Mouse (Mus musculus): ENCODE results near the gene Vps37c.
A peak's percentile ranks its signal among the peaks of the same experiment; 100 is the strongest.

Vps37c gene

DNA sequence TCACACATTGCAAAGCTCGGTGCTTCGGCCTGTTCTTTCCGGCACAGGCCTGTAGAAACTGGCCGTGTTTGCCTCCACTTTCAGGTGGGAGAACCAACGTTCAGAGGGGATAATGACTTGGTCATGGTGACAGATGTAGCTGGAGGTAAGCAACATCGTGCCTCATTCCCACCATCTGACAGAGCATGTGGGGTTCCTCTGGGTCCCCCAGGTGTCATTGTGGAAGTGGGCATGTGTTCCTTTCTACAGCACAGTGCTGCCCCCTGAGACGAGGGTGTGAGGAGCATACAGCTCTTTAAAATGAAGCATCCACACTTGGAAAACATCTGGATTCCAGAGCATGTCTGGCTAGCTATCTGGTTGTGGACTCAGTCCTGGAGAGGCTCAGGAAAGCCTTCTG, 46.0 kb downstream of the Vps37c start:
- no peaks in the 10 kb centered on the region for H3K36me3 ChIP-seq (ENCODE audit: control insufficient read depth, insufficient read depth, low read length, poor library complexity, severe bottlenecking)
- no peak for DNase-seq (ENCODE audit: low read depth, low spot score)

DNA sequence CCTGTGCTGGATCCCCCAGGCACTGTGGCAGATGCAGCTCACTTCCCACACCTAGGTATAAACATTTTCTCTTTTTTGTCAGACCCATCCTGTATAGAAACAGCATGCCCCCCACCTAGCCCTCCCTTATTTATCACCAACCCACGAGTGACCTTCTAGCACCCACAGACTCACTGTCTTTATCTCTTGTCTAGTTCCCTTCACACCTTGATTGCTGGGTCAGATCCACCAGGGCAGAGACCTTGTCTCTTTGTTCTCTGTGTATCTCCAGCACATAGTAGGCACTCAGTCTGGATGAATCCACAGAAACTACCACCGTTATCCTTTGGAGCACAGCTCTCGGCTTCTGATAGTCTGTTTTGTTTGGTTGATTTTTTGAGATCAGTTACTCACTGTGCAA, 46.5 kb downstream of the Vps37c start:
- no peak for DNase-seq (ENCODE audit: low read depth, low spot score)
- no peaks in the 10 kb centered on the region for H3K27me3 ChIP-seq (ENCODE audit: control insufficient read depth, insufficient read depth, low read length, poor library complexity, severe bottlenecking)
- no peaks in the 10 kb centered on the region for H3K36me3 ChIP-seq (ENCODE audit: control insufficient read depth, insufficient read depth, low read length, poor library complexity, severe bottlenecking)

More for the DNA sequence above, 46.0 kb downstream of the Vps37c start:
- no peaks in the 10 kb centered on the region for H3K27me3 ChIP-seq (ENCODE audit: control insufficient read depth, insufficient read depth, low read length, poor library complexity, severe bottlenecking)

DNA sequence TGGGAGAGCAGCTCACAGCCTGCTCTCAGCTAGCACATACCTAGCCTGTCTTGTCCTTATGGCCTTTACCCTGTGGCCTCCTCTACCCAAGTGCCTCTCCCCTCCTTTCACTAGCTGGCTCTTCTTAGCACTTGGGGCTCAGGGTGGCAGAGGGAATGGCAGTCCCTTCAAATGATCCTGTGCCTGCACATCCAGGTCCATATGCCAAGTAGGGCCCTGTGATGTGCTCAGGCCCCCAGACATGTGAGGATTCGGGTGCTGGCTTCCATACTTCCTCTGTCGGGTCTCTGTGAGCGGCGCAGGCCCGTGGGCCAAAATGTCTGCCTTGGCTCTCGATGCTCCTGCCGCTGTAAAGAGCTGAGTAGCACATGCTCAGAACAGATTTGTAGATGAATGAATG, 47.3 kb downstream of the Vps37c start:
- Histone ChIP-seq H3K27me3 (ENCODE audit: control insufficient read depth, insufficient read depth, low read length, poor library complexity, severe bottlenecking) (no peaks in the 10 kb centered on the region), H3K36me3 (ENCODE audit: control insufficient read depth, insufficient read depth, low read length, poor library complexity, severe bottlenecking) (no peaks in the 10 kb centered on the region)
- DNase-seq (ENCODE audit: low read depth, low spot score), result no peak

DNA sequence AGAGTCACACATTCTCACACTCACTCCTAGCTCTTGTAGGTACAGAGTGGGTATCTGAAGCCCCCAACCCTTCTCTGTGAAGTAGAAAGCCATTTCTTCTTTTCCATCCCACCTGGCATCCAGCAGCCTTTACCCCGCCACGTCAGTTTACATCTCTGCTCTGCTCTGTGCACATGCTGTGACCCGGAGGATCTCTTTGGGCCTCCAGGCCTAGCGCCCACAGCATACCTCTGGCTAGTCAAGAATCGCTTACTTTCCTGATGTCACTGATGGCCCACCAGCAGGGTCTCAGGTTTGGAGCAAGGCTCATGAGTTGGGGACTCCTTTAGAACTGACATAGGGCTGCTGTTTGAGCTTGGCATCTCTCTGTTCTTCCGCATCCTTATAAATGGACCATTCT, 49.5 kb downstream of the Vps37c start:
- Histone ChIP-seq H3K36me3 (ENCODE audit: control insufficient read depth, insufficient read depth, low read length, poor library complexity, severe bottlenecking) (no peaks in the 10 kb centered on the region), H3K27me3 (ENCODE audit: control insufficient read depth, insufficient read depth, low read length, poor library complexity, severe bottlenecking) (no peaks in the 10 kb centered on the region)
- DNase-seq (ENCODE audit: low read depth, low spot score), result no peak

DNA sequence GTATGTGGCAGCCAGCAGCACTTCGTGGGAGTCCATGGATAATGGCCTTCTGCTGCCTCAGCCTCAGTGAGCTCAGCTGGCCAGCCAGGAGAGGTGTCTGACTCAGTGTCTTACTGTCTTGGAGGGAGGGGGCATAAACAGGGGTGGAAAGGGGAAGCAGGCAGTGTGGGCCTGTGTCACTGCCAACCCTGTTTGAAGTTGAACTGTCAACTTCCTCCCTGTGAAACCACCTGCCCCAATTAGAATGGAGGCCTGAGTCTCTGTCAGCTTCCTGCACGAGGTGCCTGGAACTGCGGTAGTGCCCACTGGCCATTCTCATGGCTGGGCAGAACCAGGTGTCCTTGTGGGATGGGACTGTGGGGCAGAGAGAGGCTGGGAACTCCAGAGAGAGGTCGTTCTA, 50.3 kb downstream of the Vps37c start, which contains the start of gene Cd5:
Gene Cd5, minus strand, starts transcription at position 192 of the 400 bp plus-strand sequence.
- Histone ChIP-seq H3K27me3 (ENCODE audit: control insufficient read depth, insufficient read depth, low read length, poor library complexity, severe bottlenecking) (no peaks in the 10 kb centered on the region), H3K36me3 (ENCODE audit: control insufficient read depth, insufficient read depth, low read length, poor library complexity, severe bottlenecking) (no peaks in the 10 kb centered on the region)
- DNase-seq (ENCODE audit: low read depth, low spot score), result peak; percentile 84

DNA sequence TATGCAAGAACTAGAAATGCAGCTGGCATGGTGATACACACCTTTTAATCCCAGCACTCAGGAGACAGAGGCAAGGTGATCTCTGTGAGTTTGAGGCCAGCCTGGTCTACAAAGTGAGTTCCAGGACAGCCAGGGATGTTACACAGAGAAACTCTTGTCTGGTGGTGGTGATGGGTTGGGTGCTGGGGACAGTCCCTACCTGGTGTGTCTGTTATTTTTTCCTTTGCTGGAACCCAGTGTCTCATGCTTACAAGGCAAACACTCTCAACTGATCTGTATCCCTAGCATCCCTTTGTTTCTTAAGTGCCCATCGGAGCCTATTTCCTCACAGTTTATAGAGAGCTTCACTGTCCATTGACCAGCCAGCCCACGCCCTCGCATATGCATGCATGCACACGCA, 51.4 kb downstream of the Vps37c start:
- DNase-seq (ENCODE audit: low read depth, low spot score), result peak; percentile 41
- H3K27me3 ChIP-seq (ENCODE audit: control insufficient read depth, insufficient read depth, low read length, poor library complexity, severe bottlenecking), result no peaks in the 10 kb centered on the region
- H3K36me3 ChIP-seq (ENCODE audit: control insufficient read depth, insufficient read depth, low read length, poor library complexity, severe bottlenecking), result no peaks in the 10 kb centered on the region

DNA sequence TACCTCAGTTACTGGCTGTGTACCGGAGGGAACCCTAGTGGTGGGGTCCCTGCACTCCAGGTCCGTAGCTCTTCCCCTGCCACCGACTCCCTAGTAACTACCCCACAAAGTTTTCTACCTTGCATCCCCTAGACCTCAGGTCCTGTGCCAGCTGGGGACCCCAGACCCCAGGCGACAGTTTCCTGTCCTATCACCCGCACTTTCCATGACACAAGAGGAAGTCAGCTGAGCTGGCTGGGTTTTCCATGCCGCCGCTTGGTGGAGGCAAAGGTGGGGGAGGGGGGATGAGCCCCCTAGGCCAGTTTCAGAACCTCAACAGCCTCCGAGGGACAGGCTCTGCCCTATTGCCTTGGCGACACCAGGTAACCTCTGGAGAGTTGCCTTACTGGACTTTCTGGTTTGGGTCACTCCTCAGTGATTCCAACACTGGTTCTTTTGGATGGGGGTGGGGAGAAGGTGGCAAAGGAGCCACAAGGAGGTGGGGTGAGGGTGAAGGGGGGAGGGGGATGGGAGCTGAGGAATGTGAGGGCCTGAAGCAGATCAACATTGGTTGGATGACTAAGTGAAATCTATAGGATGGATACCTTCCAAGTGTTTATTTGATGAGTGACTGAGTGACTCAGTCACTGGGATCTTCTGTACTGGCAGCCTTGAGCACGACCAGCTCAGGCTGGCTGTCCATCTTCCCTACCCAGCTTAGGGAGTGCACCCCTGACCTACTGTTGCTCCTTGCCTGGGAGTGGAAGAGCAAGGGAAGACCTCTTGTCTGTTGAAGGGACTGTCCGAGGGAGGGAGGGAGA, 52.3 kb downstream of the Vps37c start:
- Histone ChIP-seq H3K36me3 (ENCODE audit: control insufficient read depth, insufficient read depth, low read length, poor library complexity, severe bottlenecking) (no peaks in the 10 kb centered on the region), H3K27me3 (ENCODE audit: control insufficient read depth, insufficient read depth, low read length, poor library complexity, severe bottlenecking) (no peaks in the 10 kb centered on the region)
- DNase-seq (ENCODE audit: low read depth, low spot score), result peak; percentile 91

DNA sequence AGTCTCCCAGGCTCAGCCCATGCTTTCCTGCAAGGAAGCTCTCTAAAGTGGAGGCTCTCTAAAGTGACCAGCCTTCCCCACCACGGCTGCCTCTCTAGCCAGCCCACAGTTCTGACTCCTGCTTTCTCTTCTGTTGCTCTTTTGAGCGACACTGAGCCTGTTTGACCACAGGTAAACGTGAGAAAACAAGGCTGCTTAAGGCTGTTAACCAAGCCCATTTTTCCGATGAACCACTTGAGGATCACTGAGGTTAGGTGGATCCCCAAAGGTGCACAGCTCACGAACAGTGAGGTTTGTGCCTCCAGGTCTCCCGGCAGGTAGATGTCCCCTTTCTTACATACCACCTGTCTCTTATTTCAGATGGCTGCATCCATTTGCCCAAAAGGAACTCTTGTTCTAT, 53.6 kb downstream of the Vps37c start:
- no peak for DNase-seq (ENCODE audit: low read depth, low spot score)
- Histone ChIP-seq H3K36me3 (ENCODE audit: control insufficient read depth, insufficient read depth, low read length, poor library complexity, severe bottlenecking) (no peaks in the 10 kb centered on the region), H3K27me3 (ENCODE audit: control insufficient read depth, insufficient read depth, low read length, poor library complexity, severe bottlenecking) (no peaks in the 10 kb centered on the region)

DNA sequence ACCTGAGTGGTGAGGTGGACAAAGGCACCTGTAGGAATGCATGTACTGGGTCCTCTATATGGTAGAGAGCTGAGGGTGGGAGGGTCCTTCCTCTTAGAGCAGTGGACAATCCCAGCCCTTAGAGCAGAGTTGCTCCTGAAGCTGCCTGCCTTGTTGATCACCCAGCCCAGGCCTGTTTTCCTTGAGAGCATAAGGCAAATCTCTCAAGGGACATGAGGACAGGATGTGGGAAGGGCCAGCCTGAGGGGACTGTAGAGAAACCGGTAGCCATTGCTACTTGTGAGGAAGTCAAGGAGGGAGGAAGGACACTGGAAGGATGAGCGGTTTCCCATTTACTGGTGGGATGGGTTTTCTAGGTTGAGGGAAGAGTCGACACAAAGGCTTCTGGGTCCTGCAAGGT, 54.0 kb downstream of the Vps37c start:
- Histone ChIP-seq H3K27me3 (ENCODE audit: control insufficient read depth, insufficient read depth, low read length, poor library complexity, severe bottlenecking) (no peaks in the 10 kb centered on the region), H3K36me3 (ENCODE audit: control insufficient read depth, insufficient read depth, low read length, poor library complexity, severe bottlenecking) (no peaks in the 10 kb centered on the region)
- DNase-seq (ENCODE audit: low read depth, low spot score), result no peak

DNA sequence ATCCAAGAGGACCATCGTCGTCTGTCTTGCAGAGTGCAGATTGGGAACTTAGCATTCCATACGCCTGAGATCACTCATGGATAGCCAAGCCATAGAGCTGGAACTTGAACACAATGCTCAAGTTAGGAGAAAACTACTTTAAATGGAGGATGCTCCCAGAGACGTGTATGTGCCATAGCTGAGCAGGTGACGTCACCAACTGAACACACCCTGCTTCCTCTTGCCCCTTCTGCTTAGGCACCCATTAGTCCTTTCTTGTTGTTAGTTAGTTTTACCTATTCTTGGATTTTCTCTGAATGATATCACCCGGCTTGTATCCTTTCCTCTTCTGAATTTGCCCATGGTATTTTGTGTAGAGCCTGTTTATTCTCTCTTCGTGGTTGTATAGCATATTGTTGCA, 58.6 kb downstream of the Vps37c start:
- no peaks in the 10 kb centered on the region for H3K36me3 ChIP-seq (ENCODE audit: control insufficient read depth, insufficient read depth, low read length, poor library complexity, severe bottlenecking)
- no peak for DNase-seq (ENCODE audit: low read depth, low spot score)
- no peaks in the 10 kb centered on the region for H3K27me3 ChIP-seq (ENCODE audit: control insufficient read depth, insufficient read depth, low read length, poor library complexity, severe bottlenecking)

DNA sequence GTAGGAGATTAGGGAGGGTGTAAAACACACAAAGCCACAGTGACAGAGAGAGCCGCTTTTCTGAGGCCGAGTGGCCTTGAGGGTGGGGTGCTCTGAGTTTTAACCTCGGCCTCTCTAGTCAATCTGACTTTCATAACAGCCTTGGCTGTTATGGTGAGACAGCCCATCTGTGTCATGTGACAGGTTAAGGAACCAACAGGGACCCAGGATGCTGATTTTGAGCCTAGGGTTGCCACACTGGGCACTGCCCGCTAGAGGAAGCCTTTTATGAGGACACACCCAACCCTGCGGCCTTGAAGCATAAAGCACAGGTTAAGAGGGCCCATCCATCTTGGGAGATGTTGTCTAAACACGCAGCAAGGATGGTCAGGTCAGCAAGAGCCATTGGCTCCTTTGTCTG, 59.2 kb downstream of the Vps37c start:
- no peaks in the 10 kb centered on the region for H3K27me3 ChIP-seq (ENCODE audit: control insufficient read depth, insufficient read depth, low read length, poor library complexity, severe bottlenecking)
- no peaks in the 10 kb centered on the region for H3K36me3 ChIP-seq (ENCODE audit: control insufficient read depth, insufficient read depth, low read length, poor library complexity, severe bottlenecking)
- no peak for DNase-seq (ENCODE audit: low read depth, low spot score)

DNA sequence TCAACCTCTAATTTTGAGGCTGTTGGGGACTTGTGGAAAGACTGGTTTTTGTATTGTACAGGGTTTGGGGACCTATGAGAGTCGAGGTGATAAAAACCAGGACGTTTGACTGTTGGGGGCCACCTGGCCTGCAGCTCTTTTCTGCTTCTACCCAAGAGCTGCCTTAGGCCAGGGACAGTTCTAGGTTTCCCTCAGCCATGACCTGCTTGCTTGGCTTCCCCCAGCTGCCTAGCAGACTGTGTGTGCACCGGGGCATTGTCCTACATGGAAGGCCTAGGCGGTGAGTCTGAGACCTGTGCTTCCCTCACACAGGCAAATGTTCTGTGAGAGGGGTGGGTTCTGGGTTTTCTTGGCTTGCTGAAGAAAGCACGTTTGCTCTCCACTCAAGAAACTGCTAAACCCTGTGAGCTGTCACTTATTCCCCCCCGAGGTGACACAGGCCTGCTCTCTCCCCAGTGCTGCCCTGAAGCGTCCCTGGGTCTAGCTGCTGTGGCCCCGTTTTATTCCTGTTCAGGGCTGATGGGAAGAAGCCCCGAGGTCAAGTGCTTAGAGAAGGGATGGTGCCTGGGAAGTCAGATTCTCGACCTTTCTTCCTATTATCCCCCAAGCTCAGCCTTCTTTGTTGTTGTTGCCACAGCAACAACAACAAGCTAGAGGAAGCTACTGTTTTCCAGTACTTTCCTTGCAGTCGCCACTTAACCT, 60.0 kb downstream of the Vps37c start:
- peak; percentile 28 for DNase-seq (ENCODE audit: low read depth, low spot score)
- H3K27me3 ChIP-seq (ENCODE audit: control insufficient read depth, insufficient read depth, low read length, poor library complexity, severe bottlenecking), result no peaks in the 10 kb centered on the region
- H3K36me3 ChIP-seq (ENCODE audit: control insufficient read depth, insufficient read depth, low read length, poor library complexity, severe bottlenecking), result no peaks in the 10 kb centered on the region

DNA sequence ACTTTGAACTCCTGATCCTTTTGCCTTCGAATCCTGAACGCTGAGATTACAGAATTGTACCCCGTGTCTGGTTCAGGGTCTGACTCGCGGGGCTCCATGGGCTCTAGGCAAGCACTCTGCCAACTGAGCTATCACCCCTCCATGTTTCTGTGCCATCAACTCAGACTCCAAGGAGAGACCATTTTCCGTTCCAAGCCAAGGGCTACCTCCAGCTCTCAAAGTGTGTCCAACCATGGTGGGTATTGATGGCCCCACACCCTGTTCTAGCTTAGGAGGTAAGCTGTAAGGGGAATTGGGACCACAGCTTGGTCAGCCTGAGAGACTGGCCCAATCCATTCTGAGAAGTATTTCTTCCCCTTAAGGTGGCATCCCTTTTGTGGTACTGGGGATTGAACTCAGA, 60.8 kb downstream of the Vps37c start:
- H3K36me3 ChIP-seq (ENCODE audit: control insufficient read depth, insufficient read depth, low read length, poor library complexity, severe bottlenecking), result no peaks in the 10 kb centered on the region
- H3K27me3 ChIP-seq (ENCODE audit: control insufficient read depth, insufficient read depth, low read length, poor library complexity, severe bottlenecking), result no peaks in the 10 kb centered on the region
- DNase-seq (ENCODE audit: low read depth, low spot score), result no peak

DNA sequence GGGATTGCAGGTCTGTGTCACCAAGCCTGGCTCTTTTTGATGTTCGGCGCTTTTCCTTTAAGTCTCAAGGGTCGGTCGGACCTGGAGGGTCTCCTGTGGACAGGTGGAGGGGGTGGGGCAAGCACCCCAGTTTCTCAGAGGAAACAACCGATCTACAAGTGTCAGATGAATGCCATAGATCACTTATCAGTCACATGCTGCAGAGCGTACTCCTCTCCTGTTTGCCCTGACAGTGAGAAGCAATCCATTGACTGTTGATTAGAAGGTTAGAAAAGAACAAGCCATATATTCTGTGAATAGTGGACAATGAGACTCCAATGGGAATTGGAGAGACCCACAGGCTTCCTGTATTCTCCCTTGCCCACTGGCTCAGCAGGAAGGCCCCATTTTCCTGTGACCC, 61.6 kb downstream of the Vps37c start:
- no peaks in the 10 kb centered on the region for H3K27me3 ChIP-seq (ENCODE audit: control insufficient read depth, insufficient read depth, low read length, poor library complexity, severe bottlenecking)
- no peaks in the 10 kb centered on the region for H3K36me3 ChIP-seq (ENCODE audit: control insufficient read depth, insufficient read depth, low read length, poor library complexity, severe bottlenecking)
- DNase-seq (ENCODE audit: low read depth, low spot score), result no peak

DNA sequence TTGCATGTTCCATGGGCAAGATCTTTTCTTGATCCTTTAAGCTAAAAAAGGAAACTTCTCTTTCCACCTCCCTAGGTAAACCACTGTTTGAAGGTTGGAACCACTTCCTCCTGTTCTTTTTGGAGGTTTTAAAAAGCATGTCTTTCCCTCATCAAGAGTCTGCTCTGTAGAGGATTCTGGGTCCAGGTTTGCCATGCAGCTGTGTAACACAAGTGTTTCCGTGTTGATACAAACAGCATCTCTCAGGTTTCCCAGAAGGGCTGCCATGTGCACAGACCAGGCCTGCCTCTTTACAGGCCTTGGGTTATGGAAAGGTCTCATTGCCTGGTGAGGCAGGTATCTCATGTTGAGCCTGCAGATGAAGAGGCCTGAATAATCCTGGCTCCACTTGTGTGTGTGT, 63.1 kb downstream of the Vps37c start:
- H3K36me3 ChIP-seq (ENCODE audit: control insufficient read depth, insufficient read depth, low read length, poor library complexity, severe bottlenecking), result no peaks in the 10 kb centered on the region
- no peaks in the 10 kb centered on the region for H3K27me3 ChIP-seq (ENCODE audit: control insufficient read depth, insufficient read depth, low read length, poor library complexity, severe bottlenecking)
- no peak for DNase-seq (ENCODE audit: low read depth, low spot score)

Data from splenic B cell, adult 2 months (primary cell).